8 mouse cellular contexts compared by ENCODE assay signal in genomic region chr10:121055452-121056188, GRCm38 (mm10). TPM values are rescaled to one million over a fixed set of nuclear protein-coding genes. Genes with fewer than 3 reads are reported as not detected.
DNase-seq lines count a peak whose midpoint lies in the region; ATAC-seq and TF ChIP-seq lines count a peak whose summit lies in the region.

No protein-coding gene starts in this region.

- H3K4me2 ChIP-seq in embryonic facial prominence, embryonic 11.5 days (ENCODE audit: low read depth, low read length): no peak overlapping the region
- H3K4me2 ChIP-seq in heart, embryonic 14.5 days (ENCODE audit: low read length): peak overlapping the region; percentile 54
- peak overlapping the region; percentile 27; the same call in 1 of the 2 replicates for H3K4me2 ChIP-seq in kidney, postnatal 0 days (ENCODE audit: low read length)
- peak overlapping the region; percentile 21 for H3K4me2 ChIP-seq in stomach, embryonic 15.5 days

- no peaks in the 10 kb centered on the region for H3K4me1 ChIP-seq in embryonic facial prominence, embryonic 11.5 days (ENCODE audit: control insufficient read depth, insufficient read depth, low read length)
- H3K4me1 ChIP-seq in heart, embryonic 14.5 days (ENCODE audit: control insufficient read depth in 2 of 2, insufficient read depth in 2 of 2, low read length in 2 of 2): peaks cover 4 to 26% of the 10 kb centered on the region in 2 experiments
- H3K4me1 ChIP-seq in kidney, postnatal 0 days (replicated peaks; ENCODE audit: insufficient read depth, low read length): 0 out of 2 replicates have a peak, but pooled peaks cover 4% of the 10 kb centered on the region
- H3K4me1 ChIP-seq in stomach, embryonic 15.5 days: peaks cover 22% of the 10 kb centered on the region

- ATAC-seq in embryonic facial prominence, embryonic 11.5 days (replicated peaks; ENCODE audit: insufficient number of reproducible peaks, low FRiP score, low TSS enrichment, low read depth): peak; percentile 56; the same call in 1 of the 2 replicates
- peak; percentile 86 for ATAC-seq in heart, embryonic 14.5 days (ENCODE audit: insufficient number of reproducible peaks, insufficient read depth, low FRiP score, low read depth)
- peak; percentile 68 for ATAC-seq in kidney, postnatal 0 days (replicated peaks; ENCODE audit: low FRiP score, low read depth)
- ATAC-seq in stomach, embryonic 15.5 days (ENCODE audit: insufficient read depth, low FRiP score, low read depth): peak; percentile 77
- no peak for ATAC-seq in megakaryocyte-erythroid progenitor cell, adult 5-6 weeks (replicated peaks; ENCODE audit: low FRiP score, low TSS enrichment, poor library complexity, severe bottlenecking)

- DNase-seq in ES-CJ7 (ENCODE audit: low read depth, low spot score) (peak; percentile 16), R1 (ENCODE audit: low read depth, low spot score) (peak; percentile 45)
- DNase-seq in embryonic facial prominence, embryonic 11.5 days (ENCODE audit: low spot score): peak; percentile 65
- peak; percentile 91 for DNase-seq in kidney, postnatal 0 days (ENCODE audit: low spot score)
- DNase-seq in lung, postnatal 25 days (ENCODE audit: low spot score): peak; percentile 68

- no peaks in the 10 kb centered on the region for H3K36me3 ChIP-seq in embryonic facial prominence, embryonic 11.5 days (replicated peaks; ENCODE audit: control insufficient read depth, insufficient read depth, low read depth, low read length)
- H3K36me3 ChIP-seq in heart, embryonic 14.5 days (ENCODE audit: control insufficient read depth, insufficient read depth, low read length): no peaks in the 10 kb centered on the region
- H3K36me3 ChIP-seq in kidney, postnatal 0 days (ENCODE audit: insufficient read depth, low read length): no peaks in the 10 kb centered on the region
- H3K36me3 ChIP-seq in stomach, embryonic 15.5 days: no peaks in the 10 kb centered on the region

- H3K9me3 ChIP-seq in embryonic facial prominence, embryonic 11.5 days (replicated peaks; ENCODE audit: control insufficient read depth, low read length): no peaks in the 10 kb centered on the region
- H3K9me3 ChIP-seq in heart, embryonic 14.5 days (ENCODE audit: control insufficient read depth, low read length): no peaks in the 10 kb centered on the region
- no peaks in the 10 kb centered on the region for H3K9me3 ChIP-seq in kidney, postnatal 0 days (replicated peaks; ENCODE audit: low read length)
- no peaks in the 10 kb centered on the region for H3K9me3 ChIP-seq in stomach, embryonic 15.5 days

- no peak overlapping the region for H3K9ac ChIP-seq in embryonic facial prominence, embryonic 11.5 days (replicated peaks; ENCODE audit: low read length)
- H3K9ac ChIP-seq in heart, embryonic 14.5 days (ENCODE audit: low read length): no peak overlapping the region; the same call in 1 of the 2 replicates
- no peak overlapping the region for H3K9ac ChIP-seq in kidney, postnatal 0 days (ENCODE audit: low read depth, low read length)
- no peak overlapping the region for H3K9ac ChIP-seq in stomach, embryonic 15.5 days

- TF ChIP-seq CTCF in kidney, postnatal 0 days (IDR thresholded peaks at IDR 0.05; ENCODE audit: low read depth): no peak

- 58% methylated on average over 13 of the region's 13 CpGs for WGBS in embryonic facial prominence, embryonic 11.5 days
- WGBS in heart, embryonic 14.5 days: 17% methylated on average over 13 of the region's 13 CpGs
- 24% methylated on average over 13 of the region's 13 CpGs for WGBS in kidney, postnatal 0 days
- WGBS in stomach, embryonic 15.5 days: 22% methylated on average over 13 of the region's 13 CpGs

- no peaks in the 10 kb centered on the region for H3K27me3 ChIP-seq in embryonic facial prominence, embryonic 11.5 days (ENCODE audit: control insufficient read depth, insufficient read depth, low read length)
- no peaks in the 10 kb centered on the region for H3K27me3 ChIP-seq in heart, embryonic 14.5 days (ENCODE audit: control insufficient read depth, insufficient read depth, low read length)
- no peaks in the 10 kb centered on the region for H3K27me3 ChIP-seq in kidney, postnatal 0 days (ENCODE audit: insufficient read depth, low read length)
- no peaks in the 10 kb centered on the region for H3K27me3 ChIP-seq in stomach, embryonic 15.5 days (replicated peaks)

- no peak overlapping the region for H3K4me3 ChIP-seq in embryonic facial prominence, embryonic 11.5 days (ENCODE audit: low read depth, low read length)
- H3K4me3 ChIP-seq in heart, embryonic 14.5 days (ENCODE audit: control insufficient read depth in 1 of 2, insufficient read depth in 1 of 2, low read depth in 1 of 2, low read length in 2 of 2): no peak overlapping the region
- H3K4me3 ChIP-seq in kidney, postnatal 0 days (replicated peaks; ENCODE audit: low read depth, low read length): no peak overlapping the region
- H3K4me3 ChIP-seq in stomach, embryonic 15.5 days (replicated peaks): no peak overlapping the region

- H3K27ac ChIP-seq in embryonic facial prominence, embryonic 11.5 days (replicated peaks; ENCODE audit: low read depth, low read length): no peak overlapping the region
- H3K27ac ChIP-seq in heart, embryonic 14.5 days (replicated peaks in 1 of 2; ENCODE audit: control insufficient read depth in 1 of 2, insufficient read depth in 1 of 2, low read depth in 2 of 2, low read length in 2 of 2): peak overlapping the region; percentile 91 to 92
- H3K27ac ChIP-seq in kidney, postnatal 0 days: no peak overlapping the region
- H3K27ac ChIP-seq in stomach, embryonic 15.5 days: 0 out of 2 replicates have a peak overlapping the region, but pooled peaks have one; percentile 9

RNA-seq across cellular contexts. Expression of gene Wif1, which starts 21.9 kb away (rescaled TPM):
- polyA plus RNA-seq in embryonic facial prominence, embryonic 11.5 days (2014; fragmentation: Nextera tagmentation; extraction: Ambion mirVana): 14.4 and 15.8 TPM in 2 replicates
- polyA plus RNA-seq in heart, embryonic 14.5 days (2014; fragmentation: Nextera tagmentation; extraction: Ambion mirVana): 11.6 and 13.2 TPM in 2 replicates
- 2.1 and 2.3 TPM in 2 replicates for polyA plus RNA-seq in kidney, postnatal 0 days (2015; fragmentation: Nextera tagmentation; extraction: Ambion mirVana)
- polyA plus RNA-seq in stomach, embryonic 15.5 days (2015; fragmentation: Nextera tagmentation; extraction: Ambion mirVana): 1.4 and 1.7 TPM in 2 replicates
- total RNA-seq in megakaryocyte-erythroid progenitor cell, adult 5-6 weeks (2014; fragmentation: Nextera tagmentation): not detected in 2 replicates
- total RNA-seq in megakaryocyte-erythroid progenitor cell, adult 5-6 weeks (2017): not detected in 2 replicates

Comparison
In these comparisons a context has a peak if more than half of its experiments do, and no peak if none do; other contexts are left out.
1. DNase-seq: peak in every context shown above with its lines; median percentile 91 in kidney, postnatal 0 days; 68 in lung, postnatal 25 days; 65 in embryonic facial prominence, embryonic 11.5 days; 45 in R1; 16 in ES-CJ7.
2. H3K27ac ChIP-seq: peak in heart, embryonic 14.5 days (2 of 2) and stomach, embryonic 15.5 days (single experiment); none in embryonic facial prominence, embryonic 11.5 days (single experiment) and kidney, postnatal 0 days (single experiment).